8 mouse cellular contexts compared by ENCODE assay signal in the genomic region with DNA sequence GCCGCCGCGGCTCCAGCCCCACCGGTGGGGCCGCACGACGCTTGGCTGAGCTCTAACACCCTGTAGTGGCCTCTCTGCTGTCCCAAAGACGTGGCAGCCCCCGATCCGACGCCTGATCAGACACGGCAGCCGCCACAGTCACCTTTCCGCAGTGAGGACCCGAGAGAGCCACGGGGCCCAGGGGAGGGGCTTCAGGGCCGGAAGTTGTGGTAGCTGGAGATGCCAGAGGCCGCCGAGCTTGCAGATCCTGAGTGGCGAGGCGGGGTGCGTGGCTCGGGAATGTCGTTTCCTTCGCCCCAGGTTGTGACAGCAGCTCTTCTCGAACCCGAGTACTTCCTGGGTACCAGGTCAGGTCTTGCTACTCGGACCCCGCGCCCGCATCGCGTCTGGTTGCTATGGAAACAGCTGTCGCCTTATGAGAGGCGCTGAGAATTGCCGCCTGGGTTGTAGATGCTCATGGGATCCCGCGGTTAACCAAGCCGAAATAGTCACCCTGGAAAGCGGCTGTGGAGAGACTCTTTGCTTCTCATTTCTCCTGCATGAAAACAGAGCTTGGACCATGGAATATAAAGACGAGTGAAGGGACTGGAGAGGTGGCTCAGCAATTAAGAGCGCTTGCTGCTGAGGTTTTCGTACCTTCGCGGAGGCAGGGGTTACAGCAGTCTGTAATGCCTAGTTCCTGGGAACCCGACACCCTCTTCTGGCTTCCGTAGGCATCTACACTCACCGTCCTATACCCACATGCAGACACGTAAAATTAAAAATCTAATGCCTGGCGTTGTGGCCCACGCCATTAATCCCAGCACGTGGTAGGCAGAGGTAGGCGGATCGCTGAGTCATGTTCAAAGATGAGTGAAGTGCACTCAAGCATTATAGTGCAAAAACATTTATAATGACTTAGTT. TPM values are rescaled to one million over a fixed set of nuclear protein-coding genes. Genes with fewer than 3 reads are reported as not detected.
A peak's percentile ranks its signal among the peaks of the same experiment; 100 is the strongest.
DNase-seq lines count a peak whose midpoint lies in the region; ATAC-seq lines count a peak whose summit lies in the region.

Gene Stam2 (minus strand): TSS at position 26 of the 903 bp plus-strand sequence.

- peak; percentile 85 to 88 for DNase-seq in adrenal gland, adult 18-20 months (ENCODE audit: low spot score in 2 of 2)
- DNase-seq in embryo, embryonic 10.5 days (ENCODE audit: low spot score) = peak; percentile 91
- peak; percentile 92 for DNase-seq in gastrocnemius, postnatal 14 days
- DNase-seq in left cerebral cortex, postnatal 10 days (ENCODE audit: extremely low spot score in 1 of 2, low spot score in 2 of 2) = peak; percentile 81 to 94
- DNase-seq in right cerebral cortex, postnatal 10 days (ENCODE audit: low spot score in 2 of 2) = peak; percentile 92 to 94
- peak; percentile 86 for DNase-seq in urinary bladder, postnatal 25 days (ENCODE audit: low spot score)

- intact Hi-C loops in gastrocnemius, postnatal 14 days (cut with DNase I; ENCODE audit: low total_unique reads) = no loop called here
- intact Hi-C loops in left cerebral cortex, postnatal 10 days (cut with DNase I) = no loop called here

- ATAC-seq in inflammation-experienced regulatory T-cells, adult 6 months = peak; percentile 97
- ATAC-seq in megakaryocyte progenitor cell, adult 5-6 weeks (replicated peaks; ENCODE audit: poor library complexity) = peak; percentile 90

RNA-seq across cellular contexts. Expression of gene Stam2, which starts in this region (rescaled TPM):
- 10 to 100 TPM; 24.8 to 30.7 TPM for total RNA-seq in adrenal gland, adult 18-20 months (2021)
- 10 to 100 TPM; 11.8 to 12.2 TPM for total RNA-seq in gastrocnemius, postnatal 14 days (2021)
- 10 to 100 TPM; 31.7 to 41.8 (median 40.2) TPM for polyA plus RNA-seq in inflammation-experienced regulatory T-cells, adult 6 months (2017; shearing (Covaris generic))
- 10 to 100 TPM; 24.5 to 27.0 TPM for total RNA-seq in left cerebral cortex, postnatal 10 days (2021)
- 18.9 and 26.2 TPM in 2 replicates for total RNA-seq in megakaryocyte progenitor cell, adult 5-6 weeks (2015)
- total RNA-seq in megakaryocyte progenitor cell, adult 5-6 weeks (2017) = 15.4 and 20.1 TPM in 2 replicates

Comparison
In these comparisons a context has a peak if more than half of its experiments do, and no peak if none do; other contexts are left out.
1. Peak in every context shown above with its lines: DNase-seq and ATAC-seq.